In the genomic region with DNA sequence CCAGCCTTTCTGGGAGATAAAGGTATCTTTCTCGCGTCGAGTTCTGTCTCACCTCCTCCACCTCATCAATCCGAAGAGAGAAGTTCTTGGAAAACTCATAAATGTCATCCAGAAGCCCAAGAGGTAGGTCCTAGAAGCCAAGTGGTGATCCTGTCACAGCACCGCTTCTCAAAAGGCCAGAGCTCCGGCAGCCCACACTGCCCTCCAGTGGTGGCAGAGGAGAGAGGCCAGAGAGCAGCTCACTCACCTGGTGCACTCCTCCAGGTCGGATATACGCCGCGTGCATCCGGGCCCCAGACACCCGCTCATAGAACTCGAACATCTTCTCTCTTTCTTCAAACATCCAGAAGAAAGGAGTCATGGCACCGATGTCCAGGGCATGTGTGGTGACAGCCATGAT, we compare ENCODE assay signal across 9 mouse cellular contexts. TPM values are rescaled to one million over a fixed set of nuclear protein-coding genes. Genes with fewer than 3 reads are reported as not detected.
DNase-seq lines count a peak whose midpoint lies in the region; ATAC-seq and TF ChIP-seq lines count a peak whose summit lies in the region.
"Had no signal": no experiment of that assay in that cellular context is flagged by ENCODE, and none has a peak within 500 bp of the region (broad histone marks: within the 10 kb centered on the region; RNA-seq: fewer than 3 reads in every experiment).

No protein-coding gene starts in this region.

- H3K36me3 ChIP-seq in ES-Bruce4 (ENCODE audit: control insufficient read depth, insufficient read depth, low read length, poor library complexity, severe bottlenecking) = peaks cover 39% of the 10 kb centered on the region
- H3K36me3 ChIP-seq in liver, embryonic 16.5 days (ENCODE audit: control insufficient read depth, insufficient read depth) = peaks cover 20% of the 10 kb centered on the region

- 58% methylated on average over 14 of the region's 14 CpGs for WGBS in liver, embryonic 16.5 days (ENCODE audit: insufficient replicate concordance)

- TF ChIP-seq POLR2A in ES-Bruce4 (IDR thresholded peaks at IDR 0.05; ENCODE audit: insufficient read depth, low read length) = no peak

- H3K9ac ChIP-seq in ES-Bruce4 (ENCODE audit: low read depth, poor library complexity, severe bottlenecking) = peak overlapping the region; percentile 42; the same call in 1 of the 2 replicates
- H3K9ac ChIP-seq in liver, embryonic 16.5 days (ENCODE audit: low read depth, low read length) = no peak overlapping the region

- peak; percentile 87 for TF ChIP-seq CTCF in layer of hippocampus, adult 2 months (conservative IDR thresholded peaks at IDR 0.05)
- peak; percentile 97 for TF ChIP-seq CTCF in ES-Bruce4 (IDR thresholded peaks at IDR 0.05; ENCODE audit: low read depth, low read length)

- intact Hi-C loops in heart, postnatal 36 days (cut with DNase I) = no loop called here

- H3K9me3 ChIP-seq in ES-Bruce4 (replicated peaks; ENCODE audit: control insufficient read depth, insufficient read depth, low read length, poor library complexity, severe bottlenecking) = no peaks in the 10 kb centered on the region
- H3K9me3 ChIP-seq in liver, embryonic 16.5 days (replicated peaks; ENCODE audit: control insufficient read depth, low read length) = no peaks in the 10 kb centered on the region

- no peak overlapping the region for H3K4me2 ChIP-seq in liver, embryonic 16.5 days (ENCODE audit: low read depth, low read length)

- H3K27me3 ChIP-seq in ES-Bruce4 (ENCODE audit: control insufficient read depth, insufficient read depth, low read length, poor library complexity, severe bottlenecking) = no peaks in the 10 kb centered on the region
- H3K27me3 ChIP-seq in liver, embryonic 16.5 days (ENCODE audit: control insufficient read depth, insufficient read depth, low read depth, low read length) = no peaks in the 10 kb centered on the region

- ATAC-seq in liver, embryonic 16.5 days (ENCODE audit: low read depth) = peak; percentile 41; the same call in 1 of the 2 replicates

- peak in 1 of 2 experiments; percentile 50 for DNase-seq in layer of hippocampus, adult 2 months (ENCODE audit: low spot score in 2 of 2)
- DNase-seq in layer of hippocampus, adult 9-11 months = no peak
- peak; percentile 71 for DNase-seq in adrenal gland, postnatal 25 days
- peak; percentile 58 to 63 for DNase-seq in heart, postnatal 36 days
- DNase-seq in retina, postnatal 7 days (ENCODE audit: low read depth, low spot score) = peak; percentile 64
- no peak for DNase-seq in layer of hippocampus, postnatal 14 days (ENCODE audit: low spot score in 2 of 2)

- no peak for TF ChIP-seq EP300 in ES-Bruce4 (IDR thresholded peaks at IDR 0.05; ENCODE audit: insufficient read depth, low read depth, low read length)

- H3K4me3 ChIP-seq in layer of hippocampus, adult 2 months = no peak overlapping the region
- peak overlapping the region; percentile 55 for H3K4me3 ChIP-seq in ES-Bruce4 (ENCODE audit: low read depth, low read length)
- H3K4me3 ChIP-seq in liver, embryonic 16.5 days (ENCODE audit: low read depth, low read length) = no peak overlapping the region
- H3K4me3 ChIP-seq: myocyte had no signal

- no peak overlapping the region for H3K27ac ChIP-seq in layer of hippocampus, adult 2 months
- H3K27ac ChIP-seq in ES-Bruce4 (ENCODE audit: insufficient read depth, low read length) = no peak overlapping the region
- H3K27ac ChIP-seq in liver, embryonic 16.5 days (ENCODE audit: low read length) = no peak overlapping the region

- H3K4me1 ChIP-seq in ES-Bruce4 (ENCODE audit: control insufficient read depth, insufficient read depth, low read length) = peaks cover 4% of the 10 kb centered on the region
- H3K4me1 ChIP-seq in liver, embryonic 16.5 days (ENCODE audit: control insufficient read depth, low read depth, low read length) = peaks cover 9% of the 10 kb centered on the region

RNA-seq across cellular contexts. Expression of a gene that starts 4.3 kb away (rescaled TPM):
- 10 to 100 TPM; 14.9 to 17.2 TPM for total RNA-seq in layer of hippocampus, adult 2 months (2021)
- polyA plus RNA-seq in ES-Bruce4 (2011; ENCODE audit: insufficient read depth, insufficient read length, low read depth, missing spikeins) = 0.91 TPM in 1 of 2 replicates, not detected in the other
- total RNA-seq in adrenal gland, postnatal 25 days (2021) = 11.1 and 13.7 TPM in 2 replicates
- 10 to 100 TPM; 13.3 to 16.3 TPM for total RNA-seq in heart, postnatal 36 days (2021)
- polyA plus RNA-seq in liver, embryonic 16.5 days (2015; fragmentation: Nextera tagmentation; extraction: Ambion mirVana) = 111 and 128 TPM in 2 replicates
- total RNA-seq in layer of hippocampus, postnatal 14 days (2021) = 10 to 100 TPM; 14.4 to 14.6 TPM
- polyA plus RNA-seq: myocyte had no signal

RNA-seq across cellular contexts. Expression of a gene that starts 11.8 kb away (rescaled TPM):
- 10 to 100 TPM in 1 of 2 experiments, 1 to 10 TPM in 1; 9.6 to 10.9 TPM for total RNA-seq in layer of hippocampus, adult 2 months (2021)
- 3.5 and 4.3 TPM in 2 replicates for polyA plus RNA-seq in ES-Bruce4 (2011; ENCODE audit: insufficient read depth, insufficient read length, low read depth, missing spikeins)
- 0.62 and 0.67 TPM in 2 replicates for total RNA-seq in adrenal gland, postnatal 25 days (2021)
- under 1 TPM; 0.50 to 0.92 TPM for total RNA-seq in heart, postnatal 36 days (2021)
- polyA plus RNA-seq in liver, embryonic 16.5 days (2015; fragmentation: Nextera tagmentation; extraction: Ambion mirVana) = 0.48 and 0.64 TPM in 2 replicates
- 10 to 100 TPM; 31.5 to 34.6 TPM for total RNA-seq in layer of hippocampus, postnatal 14 days (2021)

RNA-seq across cellular contexts. Expression of a gene that starts 12.7 kb away (rescaled TPM):
- 100 to 1,000 TPM; 254 to 273 TPM for total RNA-seq in layer of hippocampus, adult 2 months (2021)
- 158 and 163 TPM in 2 replicates for polyA plus RNA-seq in ES-Bruce4 (2011; ENCODE audit: insufficient read depth, insufficient read length, low read depth, missing spikeins)
- 565 and 662 TPM in 2 replicates for total RNA-seq in adrenal gland, postnatal 25 days (2021)
- 1,000 to 10,000 TPM; 1,421 to 1,530 TPM for total RNA-seq in heart, postnatal 36 days (2021)
- polyA plus RNA-seq in liver, embryonic 16.5 days (2015; fragmentation: Nextera tagmentation; extraction: Ambion mirVana) = 138 and 143 TPM in 2 replicates
- total RNA-seq in layer of hippocampus, postnatal 14 days (2021) = 100 to 1,000 TPM; 274 to 282 TPM

RNA-seq across cellular contexts. Expression of a gene that starts 13.6 kb away (rescaled TPM):
- 1 to 10 TPM; 1.2 to 1.9 TPM for total RNA-seq in layer of hippocampus, adult 2 months (2021)
- 18.0 and 19.1 TPM in 2 replicates for polyA plus RNA-seq in ES-Bruce4 (2011; ENCODE audit: insufficient read depth, insufficient read length, low read depth, missing spikeins)
- total RNA-seq in adrenal gland, postnatal 25 days (2021) = 2.1 and 105 TPM in 2 replicates
- total RNA-seq in heart, postnatal 36 days (2021) = 1 to 10 TPM in 1 of 2 experiments, under 1 TPM in 1; 0.75 to 2.0 TPM
- 8,709 and 8,864 TPM in 2 replicates for polyA plus RNA-seq in liver, embryonic 16.5 days (2015; fragmentation: Nextera tagmentation; extraction: Ambion mirVana)
- 1 to 10 TPM; 1.3 to 3.2 TPM for total RNA-seq in layer of hippocampus, postnatal 14 days (2021)
- polyA plus RNA-seq: myocyte had no signal

RNA-seq across cellular contexts. Expression of a gene that starts 16.1 kb away (rescaled TPM):
- total RNA-seq in layer of hippocampus, adult 2 months (2021) = 10 to 100 TPM; 70.8 to 76.7 TPM
- polyA plus RNA-seq in ES-Bruce4 (2011; ENCODE audit: insufficient read depth, insufficient read length, low read depth, missing spikeins) = 18.3 and 25.1 TPM in 2 replicates
- 32.9 and 43.7 TPM in 2 replicates for total RNA-seq in adrenal gland, postnatal 25 days (2021)
- total RNA-seq in heart, postnatal 36 days (2021) = 10 to 100 TPM; 81.8 to 82.7 TPM
- polyA plus RNA-seq in liver, embryonic 16.5 days (2015; fragmentation: Nextera tagmentation; extraction: Ambion mirVana) = 11.8 and 14.9 TPM in 2 replicates
- total RNA-seq in layer of hippocampus, postnatal 14 days (2021) = 10 to 100 TPM; 66.3 to 75.2 TPM

Comparison
In these comparisons a context has a peak if more than half of its experiments do, and no peak if none do; other contexts are left out.
1. DNase-seq: peak in adrenal gland, postnatal 25 days (single experiment), heart, postnatal 36 days (2 of 2) and retina, postnatal 7 days (single experiment); none in layer of hippocampus, adult 9-11 months (single experiment) and layer of hippocampus, postnatal 14 days (0 of 2).